Mouse (Mus musculus): ENCODE measurements around the gene Cchcr1. TPM values are rescaled to one million over a fixed set of nuclear protein-coding genes. Genes with fewer than 3 reads are reported as not detected.
A peak's percentile ranks its signal among the peaks of the same experiment; 100 is the strongest.
"Not testable (repeated sequence)": the region's sequence is repeated elsewhere in the genome, so short reads cannot be mapped to it uniquely, and the experiment has no call there.

Cchcr1 gene
- polyA plus RNA-seq (2012; rRNA removed) = 19.3 and 19.5 TPM in 2 replicates

GRCm38 (mm10) chr17:35516652-35517500 is at the start of gene Cchcr1, which contains the start of gene Tcf19:
Gene Cchcr1 (plus strand): TSS chr17:35517100.
Gene Tcf19 (minus strand): TSS chr17:35516824.
- peak within 1 kb of the TSS; percentile 67 for H3K4me3 ChIP-seq (ENCODE audit: control insufficient read depth, insufficient read depth, low read length)
- H3K27ac ChIP-seq (ENCODE audit: control insufficient read depth, insufficient read depth, low read length) = no peak within 1 kb of the TSS
- H3K27me3 ChIP-seq (ENCODE audit: control insufficient read depth, insufficient read depth, low read length) = no peaks in the 10 kb centered on the region
- no peaks in the 10 kb centered on the region; the same call in 1 of the 2 replicates for H3K36me3 ChIP-seq (ENCODE audit: control insufficient read depth, insufficient read depth, low read length)
- no peak; the same call in 1 of the 2 replicates for TF ChIP-seq POLR2A (IDR thresholded peaks at IDR 0.05; ENCODE audit: control insufficient read depth, extremely low read depth, insufficient read depth, low read length, poor library complexity)
- TF ChIP-seq CTCF (IDR thresholded peaks at IDR 0.05; ENCODE audit: borderline replicate concordance, control insufficient read depth, extremely low read depth, insufficient read depth, low read length, poor library complexity) = peak; percentile 62; the same call in 1 of the 2 replicates
- H3K4me1 ChIP-seq (replicated peaks; ENCODE audit: control insufficient read depth, insufficient read depth, low read length) = peaks cover 20% of the 10 kb centered on the region
- WGBS = under 1% methylated on average over 67 of the region's 67 CpGs
- DNase-seq = peak; percentile 97

DNA sequence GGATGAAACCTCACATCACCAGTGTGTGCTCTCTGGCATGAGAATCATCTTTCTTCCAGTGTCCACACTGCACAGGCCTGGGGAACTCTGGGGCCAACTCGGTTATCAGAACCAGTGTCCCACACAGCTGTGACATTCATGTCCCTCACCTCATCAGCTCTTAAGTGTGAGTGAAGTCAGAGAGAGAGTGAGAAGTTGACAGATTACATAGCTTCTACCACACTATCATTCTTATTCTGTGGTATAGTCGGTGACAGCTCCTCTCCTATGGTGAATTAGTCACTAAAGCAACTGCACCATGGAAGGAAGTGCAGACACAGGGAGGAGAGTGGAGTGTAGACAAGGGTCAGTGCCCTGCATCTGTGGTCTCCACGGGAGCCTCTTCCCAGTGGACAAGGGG is 48.0 kb upstream of the Cchcr1 start:
- H3K4me3 ChIP-seq (ENCODE audit: control insufficient read depth, insufficient read depth, low read length); H3K36me3 ChIP-seq (ENCODE audit: control insufficient read depth, insufficient read depth, low read length); DNase-seq; H3K27ac ChIP-seq (ENCODE audit: control insufficient read depth, insufficient read depth, low read length); H3K27me3 ChIP-seq (ENCODE audit: control insufficient read depth, insufficient read depth, low read length); H3K4me1 ChIP-seq (replicated peaks; ENCODE audit: control insufficient read depth, insufficient read depth, low read length): not testable (repeated sequence)
- 34% methylated on average over 3 of the region's 3 CpGs for WGBS

GRCm38 (mm10) chr17:35469842-35470751 is 46.8 kb upstream of the Cchcr1 start, which contains the start of gene H2-Q10:
Gene H2-Q10 (plus strand): TSS chr17:35470089.
- no peak within 1 kb of the TSS for H3K27ac ChIP-seq (ENCODE audit: control insufficient read depth, insufficient read depth, low read length)
- H3K27me3 ChIP-seq (ENCODE audit: control insufficient read depth, insufficient read depth, low read length) = peaks cover 7% of the 10 kb centered on the region; the same call in 1 of the 2 replicates
- no peak for TF ChIP-seq POLR2A (IDR thresholded peaks at IDR 0.05; ENCODE audit: control insufficient read depth, extremely low read depth, insufficient read depth, low read length, poor library complexity)
- TF ChIP-seq CTCF (IDR thresholded peaks at IDR 0.05; ENCODE audit: borderline replicate concordance, control insufficient read depth, extremely low read depth, insufficient read depth, low read length, poor library complexity) = no peak
- no peak for DNase-seq
- no peaks in the 10 kb centered on the region; the same call in 1 of the 2 replicates for H3K4me1 ChIP-seq (replicated peaks; ENCODE audit: control insufficient read depth, insufficient read depth, low read length)
- WGBS = 8% methylated on average over 80 of the region's 80 CpGs
- no peaks in the 10 kb centered on the region for H3K36me3 ChIP-seq (ENCODE audit: control insufficient read depth, insufficient read depth, low read length)
- no peak within 1 kb of the TSS; the same call in 1 of the 2 replicates for H3K4me3 ChIP-seq (ENCODE audit: control insufficient read depth, insufficient read depth, low read length)

DNA sequence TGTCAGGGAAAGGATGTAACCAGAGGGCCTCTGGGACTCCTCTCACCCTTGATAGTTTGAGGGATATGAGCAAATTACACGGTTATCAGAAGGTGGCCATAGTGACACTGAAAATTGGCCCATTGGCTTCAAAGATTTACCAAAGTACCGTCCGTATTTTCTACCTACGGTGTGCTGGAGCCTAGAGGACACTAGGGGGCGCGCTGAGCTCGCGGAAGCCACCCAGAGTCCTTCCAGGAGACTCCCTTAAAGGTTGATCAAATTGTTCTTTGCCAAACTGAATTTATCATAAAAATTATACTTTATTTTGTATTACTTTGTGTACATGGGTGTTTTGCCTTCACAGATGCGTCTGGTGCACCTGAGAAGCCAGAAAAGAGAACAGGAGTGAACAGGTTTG is 32.8 kb upstream of the Cchcr1 start:
- Histone ChIP-seq H3K4me3 (ENCODE audit: control insufficient read depth, insufficient read depth, low read length) (no peak overlapping the region), H3K4me1 (replicated peaks; ENCODE audit: control insufficient read depth, insufficient read depth, low read length) (no peaks in the 10 kb centered on the region), H3K27me3 (ENCODE audit: control insufficient read depth, insufficient read depth, low read length) (no peaks in the 10 kb centered on the region), H3K27ac (ENCODE audit: control insufficient read depth, insufficient read depth, low read length) (no peak overlapping the region), H3K36me3 (ENCODE audit: control insufficient read depth, insufficient read depth, low read length) (no peaks in the 10 kb centered on the region)
- TF ChIP-seq CTCF (IDR thresholded peaks at IDR 0.05; ENCODE audit: borderline replicate concordance, control insufficient read depth, extremely low read depth, insufficient read depth, low read length, poor library complexity) = peak; percentile 84; the same call in 1 of the 2 replicates
- TF ChIP-seq POLR2A (IDR thresholded peaks at IDR 0.05; ENCODE audit: control insufficient read depth, extremely low read depth, insufficient read depth, low read length, poor library complexity) = no peak
- WGBS = 1% methylated on average over 9 of the region's 9 CpGs
- peak; percentile 57 for DNase-seq

GRCm38 (mm10) chr17:35485702-35486101 is 31.2 kb upstream of the Cchcr1 start:
- Histone ChIP-seq H3K36me3 (ENCODE audit: control insufficient read depth, insufficient read depth, low read length) (no peaks in the 10 kb centered on the region), H3K4me1 (replicated peaks; ENCODE audit: control insufficient read depth, insufficient read depth, low read length) (no peaks in the 10 kb centered on the region), H3K27me3 (ENCODE audit: control insufficient read depth, insufficient read depth, low read length) (no peaks in the 10 kb centered on the region; the same call in 1 of the 2 replicates), H3K4me3 (ENCODE audit: control insufficient read depth, insufficient read depth, low read length) (no peak overlapping the region), H3K27ac (ENCODE audit: control insufficient read depth, insufficient read depth, low read length) (no peak overlapping the region)
- no peak for DNase-seq
- TF ChIP-seq CTCF (IDR thresholded peaks at IDR 0.05; ENCODE audit: borderline replicate concordance, control insufficient read depth, extremely low read depth, insufficient read depth, low read length, poor library complexity) (no peak), POLR2A (IDR thresholded peaks at IDR 0.05; ENCODE audit: control insufficient read depth, extremely low read depth, insufficient read depth, low read length, poor library complexity) (no peak)
- 47% methylated on average over 4 of the region's 4 CpGs for WGBS

DNA sequence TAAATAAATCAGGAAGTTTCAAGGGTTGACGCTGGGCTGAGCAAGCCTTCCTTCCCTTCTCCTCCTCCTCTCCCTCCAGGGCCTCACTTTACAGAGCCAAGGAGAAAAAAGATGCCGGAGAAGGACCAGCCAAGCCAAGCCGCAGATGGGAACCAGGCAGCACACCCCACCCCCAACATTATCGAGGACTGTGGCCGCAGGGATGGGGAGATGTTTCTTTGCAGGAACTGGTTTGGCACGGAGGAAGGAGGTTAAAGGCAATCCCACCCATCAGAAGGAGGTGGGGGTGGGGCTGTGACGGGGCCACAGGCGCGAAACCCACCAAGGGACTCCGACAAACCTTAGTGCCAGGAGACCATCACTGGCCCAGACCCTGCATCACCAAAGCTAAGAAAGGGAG is 30.2 kb upstream of the Cchcr1 start:
- DNase-seq = no peak
- TF ChIP-seq CTCF (IDR thresholded peaks at IDR 0.05; ENCODE audit: borderline replicate concordance, control insufficient read depth, extremely low read depth, insufficient read depth, low read length, poor library complexity) = no peak
- TF ChIP-seq POLR2A (IDR thresholded peaks at IDR 0.05; ENCODE audit: control insufficient read depth, extremely low read depth, insufficient read depth, low read length, poor library complexity) = no peak
- 51% methylated on average over 10 of the region's 10 CpGs for WGBS
- Histone ChIP-seq H3K27me3 (ENCODE audit: control insufficient read depth, insufficient read depth, low read length) (no peaks in the 10 kb centered on the region; the same call in 1 of the 2 replicates), H3K27ac (ENCODE audit: control insufficient read depth, insufficient read depth, low read length) (no peak overlapping the region), H3K36me3 (ENCODE audit: control insufficient read depth, insufficient read depth, low read length) (no peaks in the 10 kb centered on the region), H3K4me1 (replicated peaks; ENCODE audit: control insufficient read depth, insufficient read depth, low read length) (no peaks in the 10 kb centered on the region), H3K4me3 (ENCODE audit: control insufficient read depth, insufficient read depth, low read length) (no peak overlapping the region)

Data from thymus, adult 2 months (tissue).